ENCODE assay signal across 8 mouse cellular contexts in genomic region chr9:57836581-57837170, GRCm38 (mm10). TPM values are rescaled to one million over a fixed set of nuclear protein-coding genes. Genes with fewer than 3 reads are reported as not detected.
A peak's percentile ranks its signal among the peaks of the same experiment; 100 is the strongest.
DNase-seq lines count a peak whose midpoint lies in the region; ATAC-seq and TF ChIP-seq lines count a peak whose summit lies in the region.

Gene Arid3b (minus strand): TSS chr9:57836793.

- H3K9me3 ChIP-seq in erythroblast, embryonic 14.5 days (ENCODE audit: control insufficient read depth, low read length): no peaks in the 10 kb centered on the region
- H3K9me3 ChIP-seq in heart, embryonic 12.5 days (replicated peaks): no peaks in the 10 kb centered on the region
- H3K9me3 ChIP-seq in kidney, postnatal 0 days (replicated peaks; ENCODE audit: low read length): no peaks in the 10 kb centered on the region
- H3K9me3 ChIP-seq in liver, embryonic 11.5 days (ENCODE audit: control insufficient read depth, low read length): no peaks in the 10 kb centered on the region
- no peaks in the 10 kb centered on the region for H3K9me3 ChIP-seq in stomach, embryonic 14.5 days (ENCODE audit: control insufficient read depth, low read depth, low read length)

- no peaks in the 10 kb centered on the region for H3K79me2 ChIP-seq in C2C12 (ENCODE audit: control insufficient read depth, insufficient read depth)

- H3K36me3 ChIP-seq in C2C12 (ENCODE audit: control insufficient read depth, insufficient read depth): no peaks in the 10 kb centered on the region
- peaks cover 23% of the 10 kb centered on the region for H3K36me3 ChIP-seq in erythroblast, embryonic 14.5 days (ENCODE audit: control insufficient read depth)
- H3K36me3 ChIP-seq in heart, embryonic 12.5 days: no peaks in the 10 kb centered on the region
- no peaks in the 10 kb centered on the region for H3K36me3 ChIP-seq in kidney, postnatal 0 days (ENCODE audit: insufficient read depth, low read length)
- H3K36me3 ChIP-seq in liver, embryonic 11.5 days (ENCODE audit: control insufficient read depth, insufficient read depth, low read length): no peaks in the 10 kb centered on the region
- no peaks in the 10 kb centered on the region for H3K36me3 ChIP-seq in stomach, embryonic 14.5 days (ENCODE audit: control insufficient read depth, insufficient read depth, low read length)

- H3K27ac ChIP-seq in heart, embryonic 12.5 days (ENCODE audit: poor library complexity, severe bottlenecking): peak within 1 kb of the TSS; percentile 78
- peak within 1 kb of the TSS; percentile 61; the same call in 1 of the 2 replicates for H3K27ac ChIP-seq in kidney, postnatal 0 days
- H3K27ac ChIP-seq in liver, embryonic 11.5 days (ENCODE audit: low read depth, low read length): peak within 1 kb of the TSS; percentile 76
- 0 out of 2 replicates have a peak within 1 kb of the TSS, but pooled peaks have one; percentile 44 for H3K27ac ChIP-seq in stomach, embryonic 14.5 days (ENCODE audit: low read length)

- H3K4me1 ChIP-seq in erythroblast, embryonic 14.5 days (ENCODE audit: control insufficient read depth): peaks cover 61% of the 10 kb centered on the region
- H3K4me1 ChIP-seq in heart, embryonic 12.5 days (replicated peaks): peaks cover 38% of the 10 kb centered on the region
- H3K4me1 ChIP-seq in kidney, postnatal 0 days (replicated peaks; ENCODE audit: insufficient read depth, low read length): peaks cover 4% of the 10 kb centered on the region; the same call in 1 of the 2 replicates
- H3K4me1 ChIP-seq in liver, embryonic 11.5 days (replicated peaks; ENCODE audit: control insufficient read depth, insufficient read depth, low read length): peaks cover 26% of the 10 kb centered on the region
- H3K4me1 ChIP-seq in stomach, embryonic 14.5 days (ENCODE audit: control insufficient read depth, insufficient read depth, low read length): peaks cover 7% of the 10 kb centered on the region

- H3K9ac ChIP-seq in heart, embryonic 12.5 days: peak within 1 kb of the TSS; percentile 81
- H3K9ac ChIP-seq in kidney, postnatal 0 days (ENCODE audit: low read depth, low read length): peak within 1 kb of the TSS; percentile 59
- peak within 1 kb of the TSS; percentile 82 for H3K9ac ChIP-seq in liver, embryonic 11.5 days (ENCODE audit: low read depth, low read length)
- H3K9ac ChIP-seq in stomach, embryonic 14.5 days (replicated peaks; ENCODE audit: low read depth, low read length): peak within 1 kb of the TSS; percentile 33; the same call in 1 of the 2 replicates

- TF ChIP-seq POLR2A in brain, embryonic 14.5 days (IDR thresholded peaks at IDR 0.05; ENCODE audit: borderline replicate concordance, extremely low read depth, insufficient read depth, insufficient read length, poor library complexity, severe bottlenecking): peak; percentile 78

- H3K4me3 ChIP-seq in C2C12 (ENCODE audit: insufficient read depth, poor library complexity, severe bottlenecking): peak within 1 kb of the TSS; percentile 38
- peak within 1 kb of the TSS; percentile 92 for H3K4me3 ChIP-seq in erythroblast, embryonic 14.5 days (replicated peaks)
- H3K4me3 ChIP-seq in heart, embryonic 12.5 days: peak within 1 kb of the TSS; percentile 81
- peak within 1 kb of the TSS; percentile 77 for H3K4me3 ChIP-seq in kidney, postnatal 0 days (replicated peaks; ENCODE audit: low read depth, low read length)
- H3K4me3 ChIP-seq in liver, embryonic 11.5 days (ENCODE audit: low read depth, low read length): peak within 1 kb of the TSS; percentile 83
- H3K4me3 ChIP-seq in stomach, embryonic 14.5 days (ENCODE audit: low read depth, low read length): peak within 1 kb of the TSS; percentile 65

- WGBS in heart, embryonic 12.5 days: under 1% methylated on average over 45 of the region's 45 CpGs
- WGBS in kidney, postnatal 0 days: under 1% methylated on average over 43 of the region's 45 CpGs
- WGBS in liver, embryonic 11.5 days: 1% methylated on average over 45 of the region's 45 CpGs
- under 1% methylated on average over 45 of the region's 45 CpGs for WGBS in stomach, embryonic 14.5 days

- peak within 1 kb of the TSS; percentile 65 for H3ac ChIP-seq in C2C12 (ENCODE audit: control insufficient read depth, insufficient read length, low read depth)

- peak; percentile 99 for DNase-seq in brain, embryonic 14.5 days (ENCODE audit: low read depth)
- DNase-seq in kidney, postnatal 0 days (ENCODE audit: low spot score): peak; percentile 97
- peak; percentile 93 for DNase-seq in liver, embryonic 11.5 days (ENCODE audit: low spot score)
- peak; percentile 96 for DNase-seq in naive thymus-derived CD4-positive, alpha-beta T cell, adult 2 months (ENCODE audit: low read depth)

- H3K4me2 ChIP-seq in heart, embryonic 12.5 days: peak within 1 kb of the TSS; percentile 73
- H3K4me2 ChIP-seq in kidney, postnatal 0 days (ENCODE audit: low read length): peak within 1 kb of the TSS; percentile 84
- H3K4me2 ChIP-seq in liver, embryonic 11.5 days: peak within 1 kb of the TSS; percentile 61
- H3K4me2 ChIP-seq in stomach, embryonic 14.5 days (replicated peaks; ENCODE audit: low read depth, low read length): peak within 1 kb of the TSS; percentile 83

- no peaks in the 10 kb centered on the region for H3K27me3 ChIP-seq in C2C12 (ENCODE audit: control insufficient read depth, insufficient read depth, insufficient read length)
- H3K27me3 ChIP-seq in erythroblast, embryonic 14.5 days (ENCODE audit: control insufficient read depth): peaks cover 2% of the 10 kb centered on the region
- no peaks in the 10 kb centered on the region for H3K27me3 ChIP-seq in heart, embryonic 12.5 days (replicated peaks)
- no peaks in the 10 kb centered on the region for H3K27me3 ChIP-seq in kidney, postnatal 0 days (ENCODE audit: insufficient read depth, low read length)
- no peaks in the 10 kb centered on the region for H3K27me3 ChIP-seq in liver, embryonic 11.5 days (replicated peaks; ENCODE audit: control insufficient read depth, insufficient read depth, low read length)
- H3K27me3 ChIP-seq in stomach, embryonic 14.5 days (ENCODE audit: control insufficient read depth, insufficient read depth, low read length): no peaks in the 10 kb centered on the region

- ATAC-seq in heart, embryonic 12.5 days (ENCODE audit: insufficient number of reproducible peaks, low FRiP score): peak; percentile 98
- peak; percentile 99 for ATAC-seq in kidney, postnatal 0 days (replicated peaks; ENCODE audit: low FRiP score, low read depth)
- peak; percentile 99 for ATAC-seq in liver, embryonic 11.5 days (replicated peaks; ENCODE audit: low FRiP score)
- ATAC-seq in stomach, embryonic 14.5 days (ENCODE audit: insufficient number of reproducible peaks, insufficient read depth, low FRiP score, low read depth): peak; percentile 100

- H3K79me3 ChIP-seq in C2C12 (ENCODE audit: low read depth): no peaks in the 10 kb centered on the region

- TF ChIP-seq CTCF in C2C12 (IDR thresholded peaks at IDR 0.05; ENCODE audit: control insufficient read depth, insufficient read depth, insufficient read length): no peak
- no peak for TF ChIP-seq CTCF in brain, embryonic 14.5 days (IDR thresholded peaks at IDR 0.05; ENCODE audit: borderline replicate concordance, extremely low read depth, insufficient read depth, insufficient read length)
- no peak for TF ChIP-seq CTCF in kidney, postnatal 0 days (IDR thresholded peaks at IDR 0.05; ENCODE audit: low read depth)

TF ChIP-seq in C2C12, 6 proteins besides CTCF, POLR2A, EP300 and RAD21:
- TF ChIP-seq CEBPB (IDR thresholded peaks at IDR 0.05; ENCODE audit: low read depth) (no peak), MAX (IDR thresholded peaks at IDR 0.05) (peak; percentile 49), MYOG (IDR thresholded peaks at IDR 0.05; ENCODE audit: control insufficient read depth, extremely low read depth, insufficient read length) (no peak), USF1 (IDR thresholded peaks at IDR 0.05; ENCODE audit: low read depth) (no peak), FOSL1 (IDR thresholded peaks at IDR 0.05; ENCODE audit: insufficient read depth, low read length, poor library complexity, severe bottlenecking) (no peak), MYOD1 (IDR thresholded peaks at IDR 0.05; ENCODE audit: control insufficient read depth, insufficient read length, low read depth) (no peak)

RNA-seq across cellular contexts. Expression of gene Arid3b, which starts in this region (rescaled TPM):
- 0.87 TPM for polyA plus RNA-seq in C2C12 (2012; fragmentation: generic; extraction: Trizol)
- 15.4 and 16.6 TPM in 2 replicates for polyA plus RNA-seq in brain, embryonic 14.5 days (2012; rRNA removed)
- 1.8 and 1.9 TPM in 2 replicates for polyA plus RNA-seq in erythroblast, embryonic 14.5 days (2012)
- polyA plus RNA-seq in heart, embryonic 12.5 days (2016; fragmentation: Nextera tagmentation; extraction: Ambion mirVana): 27.0 and 29.8 TPM in 2 replicates
- polyA plus RNA-seq in kidney, postnatal 0 days (2015; fragmentation: Nextera tagmentation; extraction: Ambion mirVana): 4.0 and 4.2 TPM in 2 replicates
- polyA plus RNA-seq in liver, embryonic 11.5 days (2014; fragmentation: Nextera tagmentation; extraction: Ambion mirVana): 20.3 and 21.4 TPM in 2 replicates
- polyA plus RNA-seq in stomach, embryonic 14.5 days (2014; fragmentation: Nextera tagmentation; extraction: Ambion mirVana): 5.5 and 8.5 TPM in 2 replicates

Comparison
In these comparisons a context has a peak if more than half of its experiments do, and no peak if none do; other contexts are left out.
1. Peak in every context shown above with its lines: DNase-seq, ATAC-seq, H3K4me3 ChIP-seq and H3K27ac ChIP-seq.
2. H3K4me3 ChIP-seq: peak in every context shown above with its lines; median percentile 92 in erythroblast, embryonic 14.5 days; 83 in liver, embryonic 11.5 days; 81 in heart, embryonic 12.5 days; 77 in kidney, postnatal 0 days; 65 in stomach, embryonic 14.5 days; 38 in C2C12.